Comparison of ENCODE assay signal across 27 mouse cellular contexts in genomic region chr15:102909536-102909935, GRCm38 (mm10). TPM values are rescaled to one million over a fixed set of nuclear protein-coding genes. Genes with fewer than 3 reads are reported as not detected.
"Had no signal": no experiment of that assay in that cellular context is flagged by ENCODE, and none has a peak within 500 bp of the region (broad histone marks: within the 10 kb centered on the region; RNA-seq: fewer than 3 reads in every experiment).

No protein-coding gene starts in this region.

- H3K27ac ChIP-seq: kidney, embryonic 15.5 days; left cerebral cortex, adult 2 months; liver, embryonic 13.5 days; neural tube, embryonic 13.5 days had no signal

- H3K4me3 ChIP-seq: kidney, embryonic 15.5 days; left cerebral cortex, adult 2 months; liver, embryonic 13.5 days; neural tube, embryonic 13.5 days had no signal

- H3K9ac ChIP-seq: kidney, embryonic 15.5 days; liver, embryonic 13.5 days; neural tube, embryonic 13.5 days had no signal

- H3K4me1 ChIP-seq: kidney, embryonic 15.5 days; liver, embryonic 13.5 days; neural tube, embryonic 13.5 days had no signal

- H3K9me3 ChIP-seq: kidney, embryonic 15.5 days; liver, embryonic 13.5 days; neural tube, embryonic 13.5 days had no signal

- H3K4me2 ChIP-seq: kidney, embryonic 15.5 days; liver, embryonic 13.5 days had no signal

- H3K36me3 ChIP-seq: kidney, embryonic 15.5 days; liver, embryonic 13.5 days; neural tube, embryonic 13.5 days had no signal

- DNase-seq: kidney, adult 11 months; kidney, adult 8-10 months; kidney, postnatal 10 days; kidney, postnatal 36 days; layer of hippocampus, postnatal 36 days; left cerebral cortex, postnatal 4 days; liver, embryonic 13.5 days; lung, adult 2 months; lung, postnatal 14 days; lung, postnatal 4 days; midbrain, embryonic 14.5 days; thymus, postnatal 25 days had no signal

RNA-seq across cellular contexts. Expression of gene Hoxc13, which starts 11.4 kb away (rescaled TPM):
- total RNA-seq: layer of hippocampus, adult 8-10 months; layer of hippocampus, postnatal 10 days; layer of hippocampus, postnatal 36 days; left cerebral cortex, adult 2 months; left cerebral cortex, postnatal 10 days; left cerebral cortex, postnatal 4 days; liver, adult 2 months; megakaryocyte progenitor cell, adult 5-6 weeks; megakaryocyte-erythroid progenitor cell, adult 5-6 weeks had no signal
- polyA plus RNA-seq: kidney, embryonic 15.5 days; liver, adult 2 months; liver, embryonic 13.5 days; liver, embryonic 16.5 days; lung, adult 2 months; lung, embryonic 16.5 days; midbrain, embryonic 14.5 days; small intestine, adult 2 months; spleen, adult 2 months; stomach, embryonic 14.5 days had no signal

RNA-seq across cellular contexts. Expression of gene Hoxc12, which starts 27.0 kb away (rescaled TPM):
- total RNA-seq: layer of hippocampus, adult 8-10 months; layer of hippocampus, postnatal 10 days; layer of hippocampus, postnatal 36 days; left cerebral cortex, adult 2 months; left cerebral cortex, postnatal 10 days; left cerebral cortex, postnatal 4 days; liver, adult 2 months; megakaryocyte progenitor cell, adult 5-6 weeks; megakaryocyte-erythroid progenitor cell, adult 5-6 weeks had no signal
- polyA plus RNA-seq: kidney, embryonic 15.5 days; liver, adult 2 months; liver, embryonic 13.5 days; liver, embryonic 16.5 days; lung, adult 2 months; lung, embryonic 16.5 days; midbrain, embryonic 14.5 days; small intestine, adult 2 months; spleen, adult 2 months; stomach, embryonic 14.5 days; thymus, postnatal 0 days had no signal

RNA-seq across cellular contexts. Expression of gene Hoxc11, which starts 44.7 kb away (rescaled TPM):
- total RNA-seq: layer of hippocampus, adult 8-10 months; layer of hippocampus, postnatal 10 days; layer of hippocampus, postnatal 36 days; left cerebral cortex, adult 2 months; left cerebral cortex, postnatal 10 days; left cerebral cortex, postnatal 4 days; liver, adult 2 months; megakaryocyte progenitor cell, adult 5-6 weeks; megakaryocyte-erythroid progenitor cell, adult 5-6 weeks had no signal
- polyA plus RNA-seq: liver, adult 2 months; liver, embryonic 13.5 days; liver, embryonic 16.5 days; lung, adult 2 months; lung, embryonic 16.5 days; midbrain, embryonic 14.5 days; small intestine, adult 2 months; spleen, adult 2 months; stomach, embryonic 14.5 days had no signal

RNA-seq across cellular contexts. Expression of gene Hoxc10, which starts 57.1 kb away (rescaled TPM):
- total RNA-seq: layer of hippocampus, adult 8-10 months; layer of hippocampus, postnatal 10 days; layer of hippocampus, postnatal 36 days; left cerebral cortex, adult 2 months; left cerebral cortex, postnatal 10 days; left cerebral cortex, postnatal 4 days; liver, adult 2 months; megakaryocyte progenitor cell, adult 5-6 weeks; megakaryocyte-erythroid progenitor cell, adult 5-6 weeks had no signal
- polyA plus RNA-seq: liver, adult 2 months; liver, embryonic 13.5 days; liver, embryonic 16.5 days; lung, adult 2 months; lung, embryonic 16.5 days; midbrain, embryonic 14.5 days; small intestine, adult 2 months; spleen, adult 2 months; stomach, embryonic 14.5 days; thymus, postnatal 0 days had no signal

RNA-seq across cellular contexts. Expression of gene Hoxc5, which starts 57.7 kb away (rescaled TPM):
- total RNA-seq: layer of hippocampus, adult 8-10 months; layer of hippocampus, postnatal 10 days; layer of hippocampus, postnatal 36 days; left cerebral cortex, adult 2 months; left cerebral cortex, postnatal 10 days; left cerebral cortex, postnatal 4 days; megakaryocyte progenitor cell, adult 5-6 weeks; megakaryocyte-erythroid progenitor cell, adult 5-6 weeks had no signal
- polyA plus RNA-seq: liver, adult 2 months had no signal
